Mouse (Mus musculus) testis, adult 2 months (tissue): Measurements from ENCODE around the gene Gucd1.

Source experiments
- CTCF ChIP-seq: fragments of 200-500 bp; IDR thresholded peaks from 2 replicates; pipeline ENCODE4 v1.5.1; 2012; ENCODE audit warnings: low read depth, mild to moderate bottlenecking, inconsistent platforms, low read length, moderate library complexity; ENCODE audit not compliant: control insufficient read depth, insufficient read depth, insufficient replicate concordance
- POLR2A ChIP-seq: fragments of 200-500 bp; IDR thresholded peaks from 2 replicates; pipeline ENCODE4 v1.6.1; 2012; ENCODE audit warnings: low read depth, mild to moderate bottlenecking, inconsistent platforms, low read length, moderate library complexity; ENCODE audit not compliant: control insufficient read depth

GRCm38 (mm10) chr10:75490731-75491130, 27.0 kb downstream of the Gucd1 start:
- no peak for TF ChIP-seq CTCF
- TF ChIP-seq POLR2A: no peak
